Mouse (Mus musculus): ENCODE data around the gene Rab19.
"Not testable (repeated sequence)": the region's sequence is repeated elsewhere in the genome, so short reads cannot be mapped to it uniquely, and the experiment has no call there.

The Rab19 gene

GRCm38 (mm10) chr6:39380276-39380675 lies 699 bp upstream of the Rab19 start:
- DNase-seq: no peak

GRCm38 (mm10) chr6:39389988-39390387 lies 9.0 kb downstream of the Rab19 start:
- DNase-seq: peak; percentile 59

GRCm38 (mm10) chr6:39395471-39395870 lies 14.5 kb downstream of the Rab19 start:
- no peak for DNase-seq

- DNase-seq: peak; percentile 51
These were observed 14.9 kb downstream of the Rab19 start for GRCm38 (mm10) chr6:39395916-39396315.

GRCm38 (mm10) chr6:39397046-39397445 lies 16.1 kb downstream of the Rab19 start:
- no peak for DNase-seq

GRCm38 (mm10) chr6:39398342-39398741 lies 17.4 kb downstream of the Rab19 start:
- no peak for DNase-seq

- no peak for DNase-seq
These were observed 19.4 kb downstream of the Rab19 start for GRCm38 (mm10) chr6:39400343-39400742.

GRCm38 (mm10) chr6:39403136-39403535 lies 22.2 kb downstream of the Rab19 start:
- peak; percentile 50 for DNase-seq

GRCm38 (mm10) chr6:39406480-39406879 lies 25.5 kb downstream of the Rab19 start:
- DNase-seq: no peak

GRCm38 (mm10) chr6:39414106-39414505 lies 33.1 kb downstream of the Rab19 start:
- no peak for DNase-seq

- peak; percentile 54 for DNase-seq
These were observed 34.8 kb downstream of the Rab19 start for GRCm38 (mm10) chr6:39415762-39416161.

GRCm38 (mm10) chr6:39416654-39417053 lies 35.7 kb downstream of the Rab19 start:
- not testable (repeated sequence) for DNase-seq

GRCm38 (mm10) chr6:39419386-39419850 lies 38.4 kb downstream of the Rab19 start:
- DNase-seq: no peak

- DNase-seq: peak; percentile 95
These were observed 39.1 kb downstream of the Rab19 start, which contains the start of gene Mkrn1 for GRCm38 (mm10) chr6:39419851-39420721. TSS of gene Mkrn1 (minus strand) at chr6:39420462.

GRCm38 (mm10) chr6:39420867-39421266 lies 39.9 kb downstream of the Rab19 start:
- DNase-seq: peak; percentile 45

GRCm38 (mm10) chr6:39423130-39423551 lies 42.2 kb downstream of the Rab19 start:
- DNase-seq: no peak

- DNase-seq: no peak
These were observed 42.7 kb downstream of the Rab19 start for GRCm38 (mm10) chr6:39423686-39424085.

- no peak for DNase-seq
These were observed 44.2 kb downstream of the Rab19 start for GRCm38 (mm10) chr6:39425181-39425580.

- no peak for DNase-seq
These were observed 45.8 kb downstream of the Rab19 start for GRCm38 (mm10) chr6:39426725-39427124.

GRCm38 (mm10) chr6:39427276-39428003 lies 46.5 kb downstream of the Rab19 start:
- no peak for DNase-seq

- no peak for DNase-seq
These were observed 48.2 kb downstream of the Rab19 start for GRCm38 (mm10) chr6:39429007-39429788.

GRCm38 (mm10) chr6:39430722-39431121 lies 49.7 kb downstream of the Rab19 start:
- no peak for DNase-seq

GRCm38 (mm10) chr6:39433174-39433573 lies 52.2 kb downstream of the Rab19 start:
- no peak for DNase-seq
